Mouse (Mus musculus): ENCODE data around the gene Adamts9.

Gene Adamts9

GRCm38 (mm10) chr6:92809818-92810217 is 133.5 kb downstream of the Adamts9 start:
- DNase-seq (ENCODE audit: low read depth, low spot score) = no peak

- DNase-seq (ENCODE audit: low read depth, low spot score) = no peak
Measured at GRCm38 (mm10) chr6:92804254-92804971, 138.9 kb downstream of the Adamts9 start.

- no peak for DNase-seq (ENCODE audit: low read depth, low spot score)
Measured at GRCm38 (mm10) chr6:92803213-92803612, 140.1 kb downstream of the Adamts9 start.

GRCm38 (mm10) chr6:92802421-92802820 is 140.9 kb downstream of the Adamts9 start:
- DNase-seq (ENCODE audit: low read depth, low spot score) = no peak

- DNase-seq (ENCODE audit: low read depth, low spot score) = no peak
Measured at GRCm38 (mm10) chr6:92801462-92801861, 141.8 kb downstream of the Adamts9 start.

- DNase-seq (ENCODE audit: low read depth, low spot score) = no peak
Measured at GRCm38 (mm10) chr6:92793804-92794203, 149.5 kb downstream of the Adamts9 start.

GRCm38 (mm10) chr6:92787376-92787712 is 155.9 kb downstream of the Adamts9 start:
- DNase-seq (ENCODE audit: low read depth, low spot score) = peak; percentile 95

GRCm38 (mm10) chr6:92786701-92787375 is 156.5 kb downstream of the Adamts9 start:
- DNase-seq (ENCODE audit: low read depth, low spot score) = peak; percentile 61

GRCm38 (mm10) chr6:92784782-92785181 is 158.5 kb downstream of the Adamts9 start:
- peak; percentile 49 for DNase-seq (ENCODE audit: low read depth, low spot score)

GRCm38 (mm10) chr6:92781446-92781845 is 161.8 kb downstream of the Adamts9 start:
- DNase-seq (ENCODE audit: low read depth, low spot score) = no peak

GRCm38 (mm10) chr6:92779935-92780205 is 163.4 kb downstream of the Adamts9 start:
- no peak for DNase-seq (ENCODE audit: low read depth, low spot score)

GRCm38 (mm10) chr6:92779140-92779934 is 164.0 kb downstream of the Adamts9 start:
- DNase-seq (ENCODE audit: low read depth, low spot score) = peak; percentile 72

GRCm38 (mm10) chr6:92776356-92776755 is 166.9 kb downstream of the Adamts9 start:
- peak; percentile 74 for DNase-seq (ENCODE audit: low read depth, low spot score)

GRCm38 (mm10) chr6:92762372-92762771 is 180.9 kb downstream of the Adamts9 start:
- no peak for DNase-seq (ENCODE audit: low read depth, low spot score)

- DNase-seq (ENCODE audit: low read depth, low spot score) = peak; percentile 19
Measured at GRCm38 (mm10) chr6:92759616-92760015, 183.7 kb downstream of the Adamts9 start.

- DNase-seq (ENCODE audit: low read depth, low spot score) = no peak
Measured at GRCm38 (mm10) chr6:92755826-92756225, 187.5 kb downstream of the Adamts9 start.

GRCm38 (mm10) chr6:92752737-92753136 is 190.6 kb downstream of the Adamts9 start:
- peak; percentile 28 for DNase-seq (ENCODE audit: low read depth, low spot score)

GRCm38 (mm10) chr6:92749420-92749819 is 193.9 kb downstream of the Adamts9 start:
- DNase-seq (ENCODE audit: low read depth, low spot score) = no peak

GRCm38 (mm10) chr6:92743605-92744004 is 199.7 kb downstream of the Adamts9 start:
- peak; percentile 78 for DNase-seq (ENCODE audit: low read depth, low spot score)

- no peak for DNase-seq (ENCODE audit: low read depth, low spot score)
Measured at GRCm38 (mm10) chr6:92737116-92737515, 206.2 kb downstream of the Adamts9 start.

- peak; percentile 56 for DNase-seq (ENCODE audit: low read depth, low spot score)
Measured at GRCm38 (mm10) chr6:92733651-92734050, 209.6 kb downstream of the Adamts9 start.

- no peak for DNase-seq (ENCODE audit: low read depth, low spot score)
Measured at GRCm38 (mm10) chr6:92728514-92728913, 214.8 kb downstream of the Adamts9 start.

GRCm38 (mm10) chr6:92728084-92728483 is 215.2 kb downstream of the Adamts9 start:
- peak; percentile 91 for DNase-seq (ENCODE audit: low read depth, low spot score)
